Mouse (Mus musculus) heart, embryonic 16.5 days (tissue): ENCODE results near the gene Btd. TPM values are rescaled to one million over a fixed set of nuclear protein-coding genes. Genes with fewer than 3 reads are reported as not detected.
A peak's percentile ranks its signal among the peaks of the same experiment; 100 is the strongest.

Source experiments
- ATAC-seq: fragments of 200-750 bp; cut with Nextera tagmentation; replicated peaks from 2 replicates; pipeline ENCODE4 v1.8.0; 2017; ENCODE audit warnings: moderate number of reproducible peaks; ENCODE audit not compliant: insufficient read depth, low FRiP score; ENCODE audit errors: extremely low read depth
- H3K27ac ChIP-seq: fragments of 300-500 bp; sonication (generic); 2 replicates; pipeline ENCODE4 v1.5.1; 2014; ENCODE audit warnings: mild to moderate bottlenecking, low read length, control low read depth, moderate library complexity
- H3K27me3 ChIP-seq: fragments of 300-500 bp; sonication (generic); 2 replicates; pipeline ENCODE4 v1.6.1; 2014; ENCODE audit warnings: low read length, mixed read lengths; ENCODE audit not compliant: control insufficient read depth, insufficient read depth
- H3K36me3 ChIP-seq: fragments of 300-500 bp; sonication (generic); 2 replicates; pipeline ENCODE4 v1.6.1; 2014; ENCODE audit not compliant: control insufficient read depth, insufficient read depth
- H3K4me1 ChIP-seq: fragments of 300-500 bp; sonication (generic); 2 replicates; pipeline ENCODE4 v1.6.1; 2014; ENCODE audit warnings: low read length, mixed read lengths; ENCODE audit not compliant: control insufficient read depth, insufficient read depth
- H3K4me2 ChIP-seq: fragments of 300-500 bp; sonication (generic); 2 replicates; pipeline ENCODE4 v1.6.1; 2014; ENCODE audit warnings: low read depth, mild to moderate bottlenecking, control low read depth, low read length
- H3K4me3 ChIP-seq: fragments of 300-500 bp; sonication (generic); 2 replicates; pipeline ENCODE4 v1.5.1; 2014; ENCODE audit warnings: mild to moderate bottlenecking, control low read depth, low read length
- H3K9ac ChIP-seq: fragments of 300-500 bp; sonication (generic); 2 replicates; pipeline ENCODE4 v1.6.1; 2014; ENCODE audit warnings: low read length, control low read depth
- H3K9me3 ChIP-seq: fragments of 300-500 bp; sonication (generic); replicated peaks from 2 replicates; pipeline ENCODE4 v1.6.1; 2016; ENCODE audit warnings: low read length; ENCODE audit not compliant: control insufficient read depth
- WGBS: fragments of 180-500 bp; shearing (Covaris S2); extraction: QIAGEN DNeasy Blood & Tissue Kit; methylation state at CpG from one replicate; pipeline ENCODE4 v1.1.7; 2014; 5-methylcytosine and 5-hydroxymethylcytosine counted together
- polyA plus RNA-seq: library from polyadenylated mRNA; unstranded; fragments of >200 nt; fragmentation: Nextera tagmentation; extraction: Ambion mirVana; gene quantifications from 2 replicates; pipeline ENCODE4 v1.2.1, GENCODE M21; 2015

Btd gene
- polyA plus RNA-seq, 1 experiment from 2014 or later, result 23.4 TPM

DNA sequence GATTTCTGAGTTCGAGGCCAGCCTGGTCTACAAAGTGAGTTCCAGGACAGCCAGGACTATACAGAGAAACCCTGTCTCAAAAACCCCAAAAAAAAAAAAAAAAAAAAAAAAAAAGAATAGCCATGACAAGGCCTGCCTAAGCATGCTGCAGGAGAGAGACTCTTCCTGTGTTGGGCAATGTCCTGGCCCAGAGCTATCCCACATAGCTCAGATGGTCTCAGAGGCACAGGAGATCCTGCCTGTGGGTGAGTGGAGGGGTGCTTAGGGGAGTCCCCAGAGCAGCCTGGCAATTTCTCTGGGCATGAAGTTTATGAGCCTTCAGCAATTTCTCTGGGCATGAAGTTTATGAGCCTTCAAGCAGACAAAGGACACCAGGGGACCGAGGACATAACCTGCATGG, 42.8 kb downstream of the Btd start:
- Histone ChIP-seq H3K9ac (no peak overlapping the region), H3K9me3 (no peaks in the 10 kb centered on the region), H3K27me3 (no peaks in the 10 kb centered on the region), H3K36me3 (no peaks in the 10 kb centered on the region), H3K4me1 (peaks cover 2% of the 10 kb centered on the region; the same call in 1 of the 2 replicates), H3K4me3 (no peak overlapping the region), H3K4me2 (no peak overlapping the region), H3K27ac (no peak overlapping the region)
- WGBS, result 91% methylated on average over 2 of the region's 2 CpGs
- ATAC-seq, result no peak

DNA sequence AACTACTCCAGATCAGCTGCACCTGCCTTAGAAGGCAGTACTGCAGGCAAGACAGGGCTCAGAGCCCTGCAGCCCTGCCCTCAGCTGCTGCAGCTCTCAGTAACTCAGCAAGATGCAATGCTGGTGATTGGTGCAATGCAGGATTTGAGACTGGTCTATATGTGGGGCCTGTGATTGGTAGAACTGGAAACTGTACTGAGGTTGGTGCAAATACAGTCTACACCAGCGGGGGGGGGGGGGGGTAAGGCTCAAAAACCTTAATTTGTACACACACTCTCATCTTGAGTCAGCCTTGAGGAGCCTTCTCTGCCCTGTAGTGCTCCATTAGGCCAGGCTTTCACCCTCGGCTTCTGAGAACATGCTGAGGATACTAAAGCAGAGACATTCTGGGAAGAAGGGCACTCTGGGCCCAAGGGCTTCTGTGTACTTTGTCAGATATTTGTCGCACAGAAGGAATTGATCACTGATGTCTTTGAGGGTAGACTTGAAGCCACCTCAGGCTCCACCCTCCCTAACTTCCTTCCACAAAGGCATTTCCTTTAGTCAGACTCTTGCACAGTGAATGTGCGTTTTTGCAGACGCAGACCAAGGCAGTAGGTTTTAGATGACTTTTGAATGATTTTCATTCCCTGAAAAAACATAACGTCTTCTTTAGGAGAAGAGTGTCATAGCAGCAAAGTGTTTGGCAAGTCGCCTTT, 43.7 kb downstream of the Btd start:
- 52% methylated on average over 7 of the region's 7 CpGs for WGBS
- no peaks in the 10 kb centered on the region for H3K9me3 ChIP-seq
- H3K4me1 ChIP-seq, result peaks cover 6% of the 10 kb centered on the region
- ATAC-seq, result no peak
- H3K27ac ChIP-seq, result no peak overlapping the region
- no peaks in the 10 kb centered on the region for H3K27me3 ChIP-seq
- no peaks in the 10 kb centered on the region for H3K36me3 ChIP-seq
- no peak overlapping the region for H3K4me2 ChIP-seq
- no peak overlapping the region for H3K9ac ChIP-seq
- H3K4me3 ChIP-seq, result no peak overlapping the region

DNA sequence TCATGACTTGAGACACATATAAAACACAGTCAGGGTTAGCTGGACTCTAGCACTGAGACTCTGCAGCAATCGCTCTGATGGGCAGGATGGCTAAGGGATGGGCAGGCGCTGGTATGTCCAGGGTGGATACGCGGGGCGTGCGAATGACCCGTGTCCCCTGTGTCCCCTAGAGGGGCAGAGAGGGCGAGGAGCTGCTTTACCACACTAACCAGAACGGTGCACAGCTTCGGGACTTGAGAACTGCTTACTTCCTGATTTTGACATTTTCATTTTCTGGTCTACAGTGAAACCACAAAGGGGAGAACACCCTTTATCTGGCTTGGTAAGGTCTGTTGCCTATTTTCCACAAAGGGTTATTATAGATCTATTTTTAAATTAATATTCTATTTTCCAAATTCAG, 44.9 kb downstream of the Btd start:
- peaks cover 6% of the 10 kb centered on the region for H3K4me1 ChIP-seq
- H3K36me3 ChIP-seq, result no peaks in the 10 kb centered on the region
- H3K9ac ChIP-seq, result no peak overlapping the region
- no peaks in the 10 kb centered on the region for H3K9me3 ChIP-seq
- WGBS, result 82% methylated on average over 10 of the region's 10 CpGs
- no peak for ATAC-seq
- H3K27ac ChIP-seq, result no peak overlapping the region
- no peak overlapping the region for H3K4me3 ChIP-seq
- H3K27me3 ChIP-seq, result no peaks in the 10 kb centered on the region
- H3K4me2 ChIP-seq, result 0 out of 2 replicates have a peak overlapping the region, but pooled peaks have one; percentile 12

DNA sequence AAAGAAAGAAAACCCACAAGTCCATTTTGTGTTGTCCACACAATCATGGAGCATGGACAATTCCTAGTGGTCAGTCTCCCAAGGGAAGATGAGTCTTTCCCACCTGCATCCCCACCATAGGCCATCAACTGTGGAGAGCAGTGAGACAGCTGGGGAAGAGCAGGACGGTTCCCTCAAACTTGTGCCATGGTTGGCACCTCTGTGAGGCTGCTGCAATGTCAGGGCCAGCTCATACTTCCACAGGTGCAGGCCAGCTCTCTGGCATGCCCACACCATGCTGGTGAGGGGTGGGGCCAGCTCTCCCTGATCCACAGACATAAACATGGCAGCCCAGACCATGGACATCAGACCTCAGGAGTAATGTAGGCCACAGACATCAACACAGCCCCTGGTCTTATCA, 45.4 kb downstream of the Btd start:
- no peak overlapping the region for H3K4me3 ChIP-seq
- WGBS, result 84% methylated on average over 1 of the region's 1 CpGs
- no peaks in the 10 kb centered on the region for H3K9me3 ChIP-seq
- ATAC-seq, result no peak
- H3K4me2 ChIP-seq, result no peak overlapping the region
- H3K27me3 ChIP-seq, result no peaks in the 10 kb centered on the region
- no peak overlapping the region for H3K9ac ChIP-seq
- no peak overlapping the region for H3K27ac ChIP-seq
- H3K4me1 ChIP-seq, result peaks cover 6% of the 10 kb centered on the region
- no peaks in the 10 kb centered on the region for H3K36me3 ChIP-seq

DNA sequence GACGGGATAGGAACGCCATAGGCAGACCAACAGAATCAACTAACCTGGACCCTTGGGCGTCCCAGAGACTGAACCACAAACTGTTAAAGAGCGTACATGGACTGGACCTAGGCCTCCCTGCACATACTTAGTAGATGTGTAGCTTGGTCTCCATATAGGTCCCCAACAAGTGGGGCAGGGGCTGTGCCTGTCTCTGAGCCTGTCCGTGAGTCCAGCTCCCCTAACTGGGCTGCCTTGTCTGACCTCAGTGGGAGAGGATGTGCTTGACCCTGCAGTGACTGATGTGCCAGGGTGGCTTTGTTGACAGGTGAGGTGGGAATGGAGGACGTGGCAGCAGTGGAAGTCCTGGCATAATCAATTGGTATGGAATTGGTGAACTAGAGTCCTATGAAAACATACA, 51.7 kb downstream of the Btd start:
- Histone ChIP-seq H3K4me1 (peaks cover 13% of the 10 kb centered on the region), H3K9ac (no peak overlapping the region), H3K27ac (no peak overlapping the region), H3K4me3 (no peak overlapping the region), H3K27me3 (no peaks in the 10 kb centered on the region), H3K4me2 (no peak overlapping the region), H3K9me3 (no peaks in the 10 kb centered on the region), H3K36me3 (no peaks in the 10 kb centered on the region)
- WGBS, result 82% methylated on average over 6 of the region's 6 CpGs
- no peak for ATAC-seq

DNA sequence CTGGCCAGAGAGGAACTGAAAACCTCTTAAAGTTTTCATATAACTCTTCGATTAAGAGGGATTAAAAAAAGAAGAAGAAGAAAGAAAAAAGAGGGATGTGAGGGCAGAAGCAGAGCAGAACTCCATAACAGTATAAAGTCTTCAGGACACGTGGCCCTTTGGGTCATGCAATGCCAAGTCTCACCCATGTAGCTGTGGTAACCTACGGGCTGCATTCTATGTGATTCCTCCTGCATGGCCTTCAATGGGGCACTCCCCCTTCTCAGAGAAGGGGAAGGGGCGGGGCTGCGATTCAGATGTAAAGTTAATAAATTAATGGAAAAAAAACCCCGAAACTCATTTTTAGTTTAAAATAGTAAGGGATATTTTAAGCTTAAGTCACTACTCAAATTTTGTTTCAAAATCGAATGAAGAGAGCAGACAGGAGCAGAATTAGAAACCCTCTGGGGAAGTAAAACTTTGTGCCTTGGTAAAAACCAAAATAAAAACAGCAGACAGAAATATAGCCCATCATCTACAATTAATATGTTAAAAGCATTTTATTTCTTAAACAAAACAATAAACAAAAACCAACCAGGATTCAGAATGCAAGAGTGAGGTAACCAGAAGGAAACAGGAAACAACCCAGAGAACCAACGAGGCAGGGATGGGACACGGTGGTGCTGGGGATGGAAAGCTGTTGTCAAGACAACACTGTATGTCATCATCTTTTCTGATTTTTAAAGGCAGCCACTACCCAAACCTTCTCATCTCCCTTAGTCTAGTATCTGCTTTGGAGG, 55.6 kb downstream of the Btd start:
- WGBS, result 81% methylated on average over 9 of the region's 9 CpGs
- H3K4me2 ChIP-seq, result no peak overlapping the region
- H3K9ac ChIP-seq, result no peak overlapping the region
- peak overlapping the region; percentile 73 for H3K27ac ChIP-seq
- no peaks in the 10 kb centered on the region for H3K27me3 ChIP-seq
- peaks cover 15% of the 10 kb centered on the region for H3K4me1 ChIP-seq
- ATAC-seq, result no peak
- no peak overlapping the region for H3K4me3 ChIP-seq
- peaks cover 6% of the 10 kb centered on the region for H3K36me3 ChIP-seq
- no peaks in the 10 kb centered on the region for H3K9me3 ChIP-seq

DNA sequence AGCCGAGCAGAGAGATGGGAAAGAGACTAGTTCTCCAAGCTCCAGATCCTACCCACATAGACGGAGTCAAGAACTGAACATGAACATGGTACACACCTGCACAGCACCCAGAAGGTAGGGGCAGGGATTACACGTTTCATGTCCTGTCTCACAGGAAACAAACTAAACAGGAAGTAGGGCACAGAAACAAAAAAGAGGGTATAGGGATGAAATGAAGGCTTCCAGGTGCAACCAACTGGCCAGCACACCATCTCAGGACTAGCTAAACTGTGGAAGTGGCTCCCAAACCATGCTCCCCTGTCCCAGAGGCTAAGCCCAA, 56.1 kb downstream of the Btd start:
- H3K4me1 ChIP-seq, result peaks cover 15% of the 10 kb centered on the region
- no peak overlapping the region for H3K4me2 ChIP-seq
- no peak overlapping the region for H3K4me3 ChIP-seq
- H3K27ac ChIP-seq, result peak overlapping the region; percentile 73
- no peaks in the 10 kb centered on the region for H3K9me3 ChIP-seq
- no peak overlapping the region for H3K9ac ChIP-seq
- WGBS, result 77% methylated on average over 3 of the region's 3 CpGs
- no peaks in the 10 kb centered on the region for H3K27me3 ChIP-seq
- ATAC-seq, result no peak
- H3K36me3 ChIP-seq, result peaks cover 10% of the 10 kb centered on the region

DNA sequence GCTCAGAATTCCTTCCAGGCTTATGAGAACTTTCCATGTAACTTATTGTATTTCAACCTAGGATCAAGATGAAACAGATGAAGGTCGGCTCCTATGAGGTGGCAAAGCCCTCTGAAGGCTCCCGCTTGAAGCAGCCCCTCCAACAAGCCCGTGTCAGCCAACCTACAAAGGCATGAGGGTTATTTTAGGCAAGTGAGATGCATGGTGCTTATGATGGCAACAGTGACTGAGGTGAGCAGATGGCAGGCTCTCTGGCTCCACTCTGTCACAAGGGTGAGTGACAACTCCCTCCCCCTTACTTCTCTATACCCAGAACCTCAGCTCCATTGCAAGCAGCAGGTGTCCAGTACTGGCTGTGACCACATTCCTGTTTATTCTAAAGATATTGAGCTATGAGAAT, 56.5 kb downstream of the Btd start:
- 43% methylated on average over 3 of the region's 3 CpGs for WGBS
- Histone ChIP-seq H3K27ac (peak overlapping the region; percentile 73), H3K4me2 (no peak overlapping the region), H3K9me3 (no peaks in the 10 kb centered on the region), H3K4me3 (no peak overlapping the region), H3K4me1 (peaks cover 15% of the 10 kb centered on the region), H3K27me3 (no peaks in the 10 kb centered on the region), H3K36me3 (peaks cover 12% of the 10 kb centered on the region), H3K9ac (no peak overlapping the region)
- ATAC-seq, result peak; percentile 84

DNA sequence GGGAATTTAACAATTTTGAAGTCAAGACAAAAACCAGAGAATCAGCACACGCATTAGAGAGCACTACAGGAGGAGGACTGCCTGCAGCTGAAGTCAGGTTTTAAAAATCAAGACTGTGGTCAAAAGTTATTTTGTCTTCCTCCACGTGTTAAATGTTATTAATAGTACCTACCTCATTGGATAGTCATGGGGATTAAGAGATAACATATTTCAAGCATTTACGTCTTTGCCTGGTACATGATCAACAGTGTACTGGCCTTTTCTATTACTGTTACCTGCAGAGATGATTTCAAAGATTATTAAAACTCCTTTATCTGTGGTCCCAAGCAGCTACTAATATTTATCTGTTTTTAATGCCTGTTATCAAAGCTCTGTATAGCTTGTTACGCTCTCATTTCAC, 56.9 kb downstream of the Btd start:
- 52% methylated on average over 4 of the region's 4 CpGs for WGBS
- H3K27ac ChIP-seq, result peak overlapping the region; percentile 73
- peak; percentile 49; the same call in 1 of the 2 replicates for ATAC-seq

More for the DNA sequence above, 56.9 kb downstream of the Btd start:
- Histone ChIP-seq H3K27me3 (no peaks in the 10 kb centered on the region), H3K9me3 (no peaks in the 10 kb centered on the region), H3K36me3 (peaks cover 13% of the 10 kb centered on the region), H3K4me3 (no peak overlapping the region), H3K4me2 (no peak overlapping the region), H3K9ac (no peak overlapping the region), H3K4me1 (peaks cover 18% of the 10 kb centered on the region)
